Mouse (Mus musculus) kidney, postnatal 0 days (tissue): ENCODE measurements around the gene Scamp2. TPM values are rescaled to one million over a fixed set of nuclear protein-coding genes. Genes with fewer than 3 reads are reported as not detected.

Experiments used
- ATAC-seq: fragments of 200-750 bp; cut with Nextera tagmentation; replicated peaks from 2 replicates; pipeline ENCODE4 v1.8.0; 2017; ENCODE audit warnings: low read depth, moderate number of reproducible peaks, moderate TSS enrichment, moderate library complexity; ENCODE audit not compliant: low FRiP score
- DNase-seq: peaks from one replicate; pipeline ENCODE4 v3.0.0-alpha.2; 2016; ENCODE audit warnings: low spot score
- H3K27ac ChIP-seq: fragments of 300-500 bp; sonication (generic); 2 replicates; pipeline ENCODE4 v1.5.1; 2014; ENCODE audit warnings: mild to moderate bottlenecking
- H3K27me3 ChIP-seq: fragments of 300-500 bp; sonication (generic); 2 replicates; pipeline ENCODE4 v1.6.1; 2014; ENCODE audit warnings: low read length, mixed read lengths; ENCODE audit not compliant: insufficient read depth
- H3K36me3 ChIP-seq: fragments of 300-500 bp; sonication (generic); 2 replicates; pipeline ENCODE4 v1.6.1; 2014; ENCODE audit warnings: low read length, mixed read lengths; ENCODE audit not compliant: insufficient read depth
- H3K4me1 ChIP-seq: fragments of 300-500 bp; sonication (generic); replicated peaks from 2 replicates; pipeline ENCODE4 v1.6.1; 2014; ENCODE audit warnings: antibody characterized with exemption, low read length, mixed read lengths; ENCODE audit not compliant: insufficient read depth
- H3K4me2 ChIP-seq: fragments of 300-500 bp; sonication (generic); 2 replicates; pipeline ENCODE4 v1.6.1; 2014; ENCODE audit warnings: mild to moderate bottlenecking, low read length, moderate library complexity, mixed read lengths
- H3K4me3 ChIP-seq: fragments of 300-500 bp; sonication (generic); replicated peaks from 2 replicates; pipeline ENCODE4 v1.5.1; 2014; ENCODE audit warnings: low read depth, low read length
- H3K9ac ChIP-seq: fragments of 300-500 bp; sonication (generic); 2 replicates; pipeline ENCODE4 v1.6.1; 2014; ENCODE audit warnings: low read depth, low read length
- H3K9me3 ChIP-seq: fragments of 300-500 bp; sonication (generic); replicated peaks from 2 replicates; pipeline ENCODE4 v1.6.1; 2016; ENCODE audit warnings: low read length, inconsistent platforms, mixed read lengths
- CTCF ChIP-seq: IDR thresholded peaks from 2 replicates; pipeline ENCODE4 v1.5.1; 2016; ENCODE audit warnings: antibody characterized with exemption, low read depth, mild to moderate bottlenecking, moderate library complexity
- WGBS: fragments of 180-500 bp; shearing (Covaris S2); extraction: QIAGEN DNeasy Blood & Tissue Kit; methylation state at CpG from one replicate; pipeline ENCODE4 v1.1.7; 2014; 5-methylcytosine and 5-hydroxymethylcytosine counted together
- polyA plus RNA-seq: library from polyadenylated mRNA; unstranded; fragments of >200 nt; fragmentation: Nextera tagmentation; extraction: Ambion mirVana; gene quantifications from 2 replicates; pipeline ENCODE4 v1.2.1, GENCODE M21; 2015

Scamp2 gene
- polyA plus RNA-seq, 1 experiment from 2014 or later = 100 TPM

- Histone ChIP-seq H3K9me3 (no peaks in the 10 kb centered on the region), H3K36me3 (peaks cover 24% of the 10 kb centered on the region), H3K9ac (peak within 1 kb of the TSS; percentile 72), H3K4me3 (peak within 1 kb of the TSS; percentile 85), H3K27me3 (no peaks in the 10 kb centered on the region), H3K27ac (peak within 1 kb of the TSS; percentile 85), H3K4me1 (peaks cover 8% of the 10 kb centered on the region; the same call in 1 of the 2 replicates), H3K4me2 (peak within 1 kb of the TSS; percentile 70)
- ATAC-seq (peak; percentile 90), DNase-seq (peak; percentile 94)
- under 1% methylated on average over 45 of the region's 45 CpGs for WGBS
- no peak for TF ChIP-seq CTCF
These were observed 23.6 kb upstream of the Scamp2 start, which contains the start of gene Fam219b for GRCm38 (mm10) chr9:57537044-57537727. Gene Fam219b, plus strand, starts transcription at chr9:57537528.

GRCm38 (mm10) chr9:57537728-57538181, 23.0 kb upstream of the Scamp2 start:
- Histone ChIP-seq H3K9ac (peak overlapping the region; percentile 72), H3K27ac (peak overlapping the region; percentile 85), H3K27me3 (no peaks in the 10 kb centered on the region), H3K36me3 (peaks cover 24% of the 10 kb centered on the region), H3K9me3 (no peaks in the 10 kb centered on the region), H3K4me3 (peak overlapping the region; percentile 85), H3K4me1 (peaks cover 8% of the 10 kb centered on the region; the same call in 1 of the 2 replicates), H3K4me2 (peak overlapping the region; percentile 70)
- peak; percentile 55; the same call in 1 of the 2 replicates for ATAC-seq
- TF ChIP-seq CTCF = no peak
- WGBS = 0% methylated on average over 24 of the region's 24 CpGs
- DNase-seq = peak; percentile 30

- no peaks in the 10 kb centered on the region for H3K27me3 ChIP-seq
- TF ChIP-seq CTCF = no peak
- H3K4me3 ChIP-seq = no peak overlapping the region
- no peak overlapping the region for H3K4me2 ChIP-seq
- H3K9ac ChIP-seq = no peak overlapping the region
- ATAC-seq (no peak), DNase-seq (no peak)
- no peaks in the 10 kb centered on the region for H3K9me3 ChIP-seq
- H3K36me3 ChIP-seq = peaks cover 28% of the 10 kb centered on the region
- no peak overlapping the region for H3K27ac ChIP-seq
- H3K4me1 ChIP-seq = peaks cover 8% of the 10 kb centered on the region; the same call in 1 of the 2 replicates
- 86% methylated on average over 2 of the region's 2 CpGs for WGBS
These were observed 21.2 kb upstream of the Scamp2 start for GRCm38 (mm10) chr9:57539550-57539949.

DNA sequence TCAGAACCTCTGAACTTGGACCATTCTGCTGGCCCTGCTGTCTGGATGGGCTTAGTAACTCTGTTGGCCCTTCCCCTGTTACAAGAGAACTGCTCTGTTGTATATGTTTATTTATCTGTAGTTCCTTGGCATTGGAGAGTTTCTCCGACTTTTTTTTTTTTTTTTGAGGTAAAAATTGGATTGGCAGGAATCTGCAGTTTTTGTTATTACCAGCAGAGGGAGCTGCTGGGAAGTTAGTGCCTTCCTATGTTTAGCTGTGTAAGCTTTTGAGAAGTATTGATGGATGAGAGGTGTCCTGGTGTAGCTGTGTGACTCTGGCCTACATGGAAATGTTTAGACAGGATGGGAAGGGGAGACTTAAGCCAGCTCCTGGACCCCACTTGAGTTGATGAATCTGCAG, 19.4 kb upstream of the Scamp2 start:
- H3K27ac ChIP-seq = no peak overlapping the region
- peak; percentile 74 for DNase-seq
- TF ChIP-seq CTCF = peak; percentile 80
- peaks cover 8% of the 10 kb centered on the region; the same call in 1 of the 2 replicates for H3K4me1 ChIP-seq
- H3K4me2 ChIP-seq = no peak overlapping the region
- H3K9ac ChIP-seq = no peak overlapping the region
- H3K9me3 ChIP-seq = no peaks in the 10 kb centered on the region
- H3K27me3 ChIP-seq = no peaks in the 10 kb centered on the region
- WGBS = 8% methylated on average over 1 of the region's 1 CpGs
- no peak for ATAC-seq
- H3K36me3 ChIP-seq = peaks cover 40% of the 10 kb centered on the region
- no peak overlapping the region for H3K4me3 ChIP-seq

- no peak overlapping the region for H3K9ac ChIP-seq
- 62% methylated on average over 3 of the region's 3 CpGs for WGBS
- H3K4me1 ChIP-seq = no peaks in the 10 kb centered on the region
- no peak overlapping the region for H3K4me2 ChIP-seq
- H3K4me3 ChIP-seq = no peak overlapping the region
- no peak for DNase-seq
- H3K27ac ChIP-seq = no peak overlapping the region
- no peaks in the 10 kb centered on the region for H3K9me3 ChIP-seq
- no peak for ATAC-seq
- peaks cover 53% of the 10 kb centered on the region for H3K36me3 ChIP-seq
- no peaks in the 10 kb centered on the region for H3K27me3 ChIP-seq
- no peak for TF ChIP-seq CTCF
These were observed 16.8 kb upstream of the Scamp2 start for GRCm38 (mm10) chr9:57543951-57544350.

- DNase-seq = no peak
- TF ChIP-seq CTCF = no peak
These were observed 13.5 kb upstream of the Scamp2 start for GRCm38 (mm10) chr9:57547287-57547686.

More at GRCm38 (mm10) chr9:57547287-57547686, 13.5 kb upstream of the Scamp2 start:
- no peaks in the 10 kb centered on the region for H3K27me3 ChIP-seq
- no peak for ATAC-seq
- no peak overlapping the region for H3K9ac ChIP-seq
- WGBS = 70% methylated on average over 5 of the region's 5 CpGs
- H3K4me1 ChIP-seq = peaks cover 7% of the 10 kb centered on the region; the same call in 1 of the 2 replicates
- H3K4me3 ChIP-seq = no peak overlapping the region
- peaks cover 53% of the 10 kb centered on the region for H3K36me3 ChIP-seq
- H3K27ac ChIP-seq = no peak overlapping the region
- no peaks in the 10 kb centered on the region for H3K9me3 ChIP-seq
- no peak overlapping the region for H3K4me2 ChIP-seq
